Mouse (Mus musculus): Measurements from ENCODE around the gene Tmem56.
A peak's percentile ranks its signal among the peaks of the same experiment; 100 is the strongest.

The Tmem56 gene

GRCm38 (mm10) chr3:121224763-121225162, 58.1 kb downstream of the Tmem56 start:
- no peak for DNase-seq

- no peak for DNase-seq
These were observed 58.7 kb downstream of the Tmem56 start for GRCm38 (mm10) chr3:121224185-121224584.

- DNase-seq = no peak
These were observed 60.9 kb downstream of the Tmem56 start for GRCm38 (mm10) chr3:121221987-121222386.

GRCm38 (mm10) chr3:121217011-121217410, 65.9 kb downstream of the Tmem56 start:
- DNase-seq = no peak

GRCm38 (mm10) chr3:121213501-121213900, 69.4 kb downstream of the Tmem56 start:
- DNase-seq = no peak

- DNase-seq = peak; percentile 10
These were observed 70.7 kb downstream of the Tmem56 start for GRCm38 (mm10) chr3:121212156-121212555.

GRCm38 (mm10) chr3:121208994-121209393, 73.9 kb downstream of the Tmem56 start:
- no peak for DNase-seq

GRCm38 (mm10) chr3:121206202-121206882, 76.6 kb downstream of the Tmem56 start:
- no peak for DNase-seq

- DNase-seq = no peak
These were observed 80.3 kb downstream of the Tmem56 start for GRCm38 (mm10) chr3:121202638-121203037.

GRCm38 (mm10) chr3:121201012-121201747, 81.7 kb downstream of the Tmem56 start:
- no peak for DNase-seq

- no peak for DNase-seq
These were observed 93.7 kb downstream of the Tmem56 start for GRCm38 (mm10) chr3:121189199-121189598.

GRCm38 (mm10) chr3:121187510-121187909, 95.4 kb downstream of the Tmem56 start:
- DNase-seq = no peak

- no peak for DNase-seq
These were observed 96.0 kb downstream of the Tmem56 start for GRCm38 (mm10) chr3:121186925-121187324.

- DNase-seq = no peak
These were observed 97.7 kb downstream of the Tmem56 start for GRCm38 (mm10) chr3:121185197-121185596.

- DNase-seq = no peak
These were observed 106.9 kb downstream of the Tmem56 start for GRCm38 (mm10) chr3:121176011-121176410.

GRCm38 (mm10) chr3:121174248-121174945, 108.5 kb downstream of the Tmem56 start:
- DNase-seq = no peak

GRCm38 (mm10) chr3:121172718-121173117, 110.2 kb downstream of the Tmem56 start:
- no peak for DNase-seq

GRCm38 (mm10) chr3:121171872-121172265, 111.0 kb downstream of the Tmem56 start:
- no peak for DNase-seq

- DNase-seq = peak; percentile 89
These were observed 111.5 kb downstream of the Tmem56 start, which contains the start of gene Rwdd3 for GRCm38 (mm10) chr3:121171243-121171871. TSS of gene Rwdd3 (minus strand) at chr3:121171695.

- DNase-seq = no peak
These were observed 112.3 kb downstream of the Tmem56 start for GRCm38 (mm10) chr3:121170631-121171030.

GRCm38 (mm10) chr3:121169092-121169942, 113.6 kb downstream of the Tmem56 start:
- DNase-seq = no peak

- DNase-seq = no peak
These were observed 114.3 kb downstream of the Tmem56 start for GRCm38 (mm10) chr3:121168581-121168980.

Measured in right cerebral cortex, postnatal 14 days (tissue).